Mouse (Mus musculus) liver, embryonic 12.5 days (tissue): ENCODE results near the gene Igf2bp3. TPM values are rescaled to one million over a fixed set of nuclear protein-coding genes. Genes with fewer than 3 reads are reported as not detected.
A peak's percentile ranks its signal among the peaks of the same experiment; 100 is the strongest.
"Not testable (repeated sequence)": the region's sequence is repeated elsewhere in the genome, so short reads cannot be mapped to it uniquely, and the experiment has no call there.

ENCODE experiments used
- ATAC-seq: fragments of 200-750 bp; cut with Nextera tagmentation; 2 replicates; pipeline ENCODE4 v1.8.0; 2017; ENCODE audit warnings: moderate number of reproducible peaks, mild to moderate bottlenecking, moderate library complexity
- H3K27ac ChIP-seq: fragments of 300-500 bp; sonication (generic); 2 replicates; pipeline ENCODE4 v1.5.1; 2016; ENCODE audit warnings: mild to moderate bottlenecking
- H3K27me3 ChIP-seq: fragments of 300-500 bp; sonication (generic); replicated peaks from 2 replicates; pipeline ENCODE4 v1.6.1; 2016; ENCODE audit warnings: mild to moderate bottlenecking, moderate library complexity
- H3K36me3 ChIP-seq: fragments of 300-500 bp; sonication (generic); 2 replicates; pipeline ENCODE4 v1.6.1; 2016; ENCODE audit warnings: mild to moderate bottlenecking, moderate library complexity
- H3K4me1 ChIP-seq: fragments of 300-500 bp; sonication (generic); 2 replicates; pipeline ENCODE4 v1.6.1; 2016
- H3K4me2 ChIP-seq: fragments of 300-500 bp; sonication (generic); 2 replicates; pipeline ENCODE4 v1.6.1; 2016; ENCODE audit warnings: mild to moderate bottlenecking, moderate library complexity
- H3K4me3 ChIP-seq: fragments of 300-500 bp; sonication (generic); 2 replicates; pipeline ENCODE4 v1.5.1; 2016; ENCODE audit warnings: mild to moderate bottlenecking, moderate library complexity
- H3K9ac ChIP-seq: fragments of 300-500 bp; sonication (generic); 2 replicates; pipeline ENCODE4 v1.6.1; 2016; ENCODE audit warnings: mild to moderate bottlenecking, moderate library complexity
- H3K9me3 ChIP-seq: fragments of 300-500 bp; sonication (generic); replicated peaks from 2 replicates; pipeline ENCODE4 v1.6.1; 2016; ENCODE audit warnings: mild to moderate bottlenecking, moderate library complexity
- WGBS: fragments of 180-500 bp; shearing (Covaris S2); methylation state at CpG from one replicate; pipeline ENCODE4 v1.1.7; 2016; ENCODE audit not compliant: insufficient replicate concordance; 5-methylcytosine and 5-hydroxymethylcytosine counted together
- polyA plus RNA-seq: library from polyadenylated mRNA; unstranded; fragments of >200 nt; fragmentation: Nextera tagmentation; extraction: Ambion mirVana; gene quantifications from 2 replicates; pipeline ENCODE4 v1.2.1, GENCODE M21; 2016

Igf2bp3 gene
- polyA plus RNA-seq = 32.0 and 33.7 TPM in 2 replicates

DNA sequence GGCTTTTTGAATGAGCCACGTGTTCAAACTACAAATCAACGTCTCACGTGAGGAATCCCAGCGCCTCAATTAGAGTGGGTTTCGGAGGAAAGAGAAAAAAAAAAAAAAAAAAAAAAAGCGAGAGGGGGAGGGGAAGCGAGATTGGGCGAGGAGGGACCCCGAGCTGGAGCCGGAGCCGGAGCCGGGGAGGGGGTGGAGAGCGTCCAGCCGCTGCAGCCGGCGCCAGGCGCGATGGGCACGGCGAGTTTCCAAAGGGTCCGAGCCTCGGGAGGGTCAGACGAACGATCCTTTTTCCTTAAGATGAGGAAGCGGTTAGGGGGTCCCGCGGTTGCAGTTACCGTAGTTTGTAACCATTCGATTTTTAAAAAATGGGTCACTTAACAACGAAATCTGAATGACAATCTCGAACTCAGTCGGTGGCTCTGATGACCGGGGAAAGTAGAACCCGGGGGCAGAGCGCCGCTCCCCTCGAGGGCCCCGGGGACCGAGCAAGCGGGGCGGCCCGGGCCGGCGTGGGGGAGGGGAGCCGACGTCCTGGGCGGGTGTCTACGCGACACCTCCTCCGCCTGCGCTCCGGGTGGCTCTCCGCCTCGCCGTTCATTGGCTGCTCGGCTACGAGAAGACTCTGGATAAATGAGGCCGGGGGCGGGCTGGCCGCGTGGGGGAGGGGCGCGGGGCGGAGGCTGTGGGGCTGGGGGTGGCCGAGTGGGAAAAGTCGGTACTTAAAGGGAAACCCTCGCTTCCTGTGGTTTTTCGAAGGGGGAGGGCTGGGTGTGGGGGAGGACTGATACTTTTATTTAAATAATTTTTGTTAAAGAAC is at the start of gene Igf2bp3:
TSS of gene Igf2bp3 (minus strand) at position 30 of the 820 bp plus-strand sequence.
- no peaks in the 10 kb centered on the region for H3K27me3 ChIP-seq
- H3K9me3 ChIP-seq = no peaks in the 10 kb centered on the region
- H3K4me3 ChIP-seq = peak within 1 kb of the TSS; percentile 75
- peak; percentile 73 for ATAC-seq
- under 1% methylated on average over 66 of the region's 68 CpGs for WGBS
- peak within 1 kb of the TSS; percentile 93 for H3K4me2 ChIP-seq
- 0 out of 2 replicates have a peak, but pooled peaks cover 2% of the 10 kb centered on the region for H3K36me3 ChIP-seq
- H3K4me1 ChIP-seq = peaks cover 42% of the 10 kb centered on the region
- peak within 1 kb of the TSS; percentile 90 for H3K9ac ChIP-seq
- H3K27ac ChIP-seq = peak within 1 kb of the TSS; percentile 97

DNA sequence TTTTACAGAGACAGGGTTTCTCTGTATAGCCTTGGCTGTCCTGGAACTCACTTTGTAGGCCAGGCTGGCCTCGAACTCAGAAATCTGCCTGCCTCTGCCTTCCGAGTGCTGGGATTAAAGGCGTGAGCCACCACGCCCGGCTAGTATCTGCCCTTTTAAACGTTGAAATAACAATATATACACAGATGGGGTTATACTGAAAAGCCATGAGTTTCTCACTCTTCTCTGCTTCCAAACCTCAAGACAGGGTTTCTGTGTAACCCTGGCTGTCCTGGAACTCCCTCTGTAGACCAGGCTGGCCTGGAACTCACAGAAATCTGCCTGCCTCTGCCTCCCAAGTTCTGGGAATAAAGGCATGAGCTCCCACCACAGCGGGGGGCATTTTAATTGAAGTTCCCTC is 49.7 kb upstream of the Igf2bp3 start:
- not testable (repeated sequence) for H3K27me3 ChIP-seq, H3K36me3 ChIP-seq, ATAC-seq, H3K9me3 ChIP-seq
- Histone ChIP-seq H3K27ac (peak overlapping the region; percentile 96), H3K4me1 (peaks cover 33% of the 10 kb centered on the region), H3K4me2 (peak overlapping the region; percentile 75), H3K9ac (peak overlapping the region; percentile 98), H3K4me3 (peak overlapping the region; percentile 99)
- WGBS = 64% methylated on average over 7 of the region's 7 CpGs

DNA sequence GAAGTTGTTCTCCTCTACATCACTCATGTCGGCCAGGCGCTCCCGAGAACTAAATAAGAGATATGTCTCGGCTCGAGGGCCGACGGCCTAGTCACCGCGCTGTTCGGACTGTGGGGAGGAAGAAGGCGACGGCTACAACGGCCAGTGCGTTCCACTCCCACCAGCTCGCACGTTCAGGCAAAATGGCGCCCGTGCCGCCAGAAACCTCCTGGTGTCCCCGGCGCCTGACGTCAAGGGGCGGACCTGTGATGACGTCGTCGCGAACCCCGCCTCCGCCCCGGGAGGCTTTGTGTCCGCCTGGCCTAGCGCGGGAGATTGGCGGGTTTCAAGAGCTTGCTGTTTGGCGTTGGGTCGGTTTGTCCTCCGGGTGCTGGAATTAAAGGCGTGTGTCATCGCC is 49.1 kb upstream of the Igf2bp3 start, which contains the start of gene Tra2a:
TSS of gene Tra2a (minus strand) at position 187 of the 397 bp plus-strand sequence.
- WGBS = under 1% methylated on average over 39 of the region's 39 CpGs
- peak; percentile 95 for ATAC-seq
- Histone ChIP-seq H3K9me3 (no peaks in the 10 kb centered on the region), H3K36me3 (peaks cover 13% of the 10 kb centered on the region), H3K27ac (peak within 1 kb of the TSS; percentile 96), H3K27me3 (no peaks in the 10 kb centered on the region), H3K4me3 (peak within 1 kb of the TSS; percentile 99), H3K4me2 (peak within 1 kb of the TSS; percentile 75), H3K4me1 (peaks cover 38% of the 10 kb centered on the region), H3K9ac (peak within 1 kb of the TSS; percentile 98)

DNA sequence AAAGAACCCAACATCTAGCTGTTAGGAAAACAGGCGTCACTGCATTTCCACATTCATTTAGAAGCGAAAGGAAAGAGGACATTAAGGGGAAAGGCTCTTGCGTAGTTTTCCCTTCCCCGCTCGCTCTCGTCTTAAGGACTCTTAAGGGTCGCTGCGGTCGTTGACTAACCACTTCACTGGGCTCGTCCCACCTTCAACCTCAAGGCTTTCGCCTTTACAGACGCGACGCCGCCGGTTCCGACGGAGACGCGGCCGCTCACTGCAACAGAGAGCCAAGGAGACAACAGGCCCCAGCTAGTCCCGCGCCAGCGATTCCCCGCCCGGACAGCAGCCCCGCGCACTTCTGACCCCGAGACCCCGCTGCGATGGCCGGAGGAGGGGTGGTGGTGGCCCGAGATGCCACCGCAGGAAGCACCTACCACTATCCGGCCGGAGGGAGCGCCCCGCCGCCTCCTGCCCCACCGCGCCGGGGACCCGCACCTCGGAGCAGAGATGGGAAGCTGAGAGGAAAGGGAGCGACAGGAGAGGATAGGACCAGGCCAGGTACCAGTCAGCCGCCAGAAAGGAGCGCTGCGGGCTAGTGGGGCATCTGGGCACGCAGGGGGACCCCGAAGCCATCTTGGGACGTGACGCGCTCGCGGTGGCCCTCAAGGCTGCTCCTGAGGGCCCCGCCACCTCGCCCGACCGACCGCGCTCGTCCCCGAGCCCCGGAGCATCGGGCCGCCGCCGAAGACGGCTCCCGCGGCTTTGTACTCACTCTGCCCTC is 48.5 kb upstream of the Igf2bp3 start:
- Histone ChIP-seq H3K4me3 (peak overlapping the region; percentile 99), H3K36me3 (peaks cover 16% of the 10 kb centered on the region), H3K9ac (peak overlapping the region; percentile 98), H3K27me3 (no peaks in the 10 kb centered on the region), H3K4me1 (peaks cover 42% of the 10 kb centered on the region), H3K4me2 (peak overlapping the region; percentile 75), H3K27ac (peak overlapping the region; percentile 96), H3K9me3 (no peaks in the 10 kb centered on the region)
- peak; percentile 78 for ATAC-seq
- under 1% methylated on average over 71 of the region's 71 CpGs for WGBS

DNA sequence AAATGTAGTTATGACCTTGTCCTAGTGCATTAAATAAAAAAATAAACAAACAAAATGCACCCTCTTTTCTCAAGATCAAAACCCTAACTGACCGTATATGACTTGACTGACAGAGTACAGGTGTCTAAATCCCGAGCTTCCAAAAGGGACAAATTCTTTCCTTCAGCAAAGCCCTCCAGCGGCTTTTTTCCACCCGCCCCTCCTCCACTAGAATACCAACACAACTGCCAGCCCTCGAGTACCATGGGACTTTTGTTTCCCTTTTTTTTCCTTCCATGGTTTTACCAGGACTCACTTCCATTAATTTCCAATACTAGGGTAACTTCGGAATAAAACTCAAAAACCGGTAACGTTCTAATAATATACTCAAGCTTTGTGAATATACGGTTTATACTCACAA is 47.7 kb upstream of the Igf2bp3 start:
- WGBS = under 1% methylated on average over 9 of the region's 9 CpGs
- H3K9ac ChIP-seq = peak overlapping the region; percentile 98

GRCm38 (mm10) chr6:49259711-49260110 is 45.0 kb upstream of the Igf2bp3 start:
- WGBS = 65% methylated on average over 5 of the region's 5 CpGs
- H3K4me1 ChIP-seq = peaks cover 54% of the 10 kb centered on the region
- peaks cover 19% of the 10 kb centered on the region for H3K36me3 ChIP-seq
- no peak for ATAC-seq
- H3K27me3 ChIP-seq = no peaks in the 10 kb centered on the region
- peak overlapping the region; percentile 75; the same call in 1 of the 2 replicates for H3K4me2 ChIP-seq
- H3K9me3 ChIP-seq = no peaks in the 10 kb centered on the region
- no peak overlapping the region for H3K9ac ChIP-seq
- no peak overlapping the region for H3K27ac ChIP-seq
- no peak overlapping the region for H3K4me3 ChIP-seq

More for the DNA sequence above, 47.7 kb upstream of the Igf2bp3 start:
- H3K4me1 ChIP-seq = peaks cover 51% of the 10 kb centered on the region
- peak overlapping the region; percentile 99 for H3K4me3 ChIP-seq
- no peaks in the 10 kb centered on the region for H3K9me3 ChIP-seq
- peaks cover 19% of the 10 kb centered on the region for H3K36me3 ChIP-seq
- H3K27ac ChIP-seq = no peak overlapping the region
- no peaks in the 10 kb centered on the region for H3K27me3 ChIP-seq
- no peak for ATAC-seq
- H3K4me2 ChIP-seq = peak overlapping the region; percentile 75

GRCm38 (mm10) chr6:49257880-49258279 is 43.1 kb upstream of the Igf2bp3 start:
- no peak overlapping the region for H3K4me3 ChIP-seq
- H3K4me2 ChIP-seq = no peak overlapping the region
- peaks cover 48% of the 10 kb centered on the region for H3K4me1 ChIP-seq
- H3K27me3 ChIP-seq = no peaks in the 10 kb centered on the region
- H3K9me3 ChIP-seq = no peaks in the 10 kb centered on the region
- no peak overlapping the region for H3K27ac ChIP-seq
- ATAC-seq = no peak
- H3K36me3 ChIP-seq = peaks cover 19% of the 10 kb centered on the region
- WGBS = 84% methylated on average over 2 of the region's 2 CpGs
- no peak overlapping the region for H3K9ac ChIP-seq

DNA sequence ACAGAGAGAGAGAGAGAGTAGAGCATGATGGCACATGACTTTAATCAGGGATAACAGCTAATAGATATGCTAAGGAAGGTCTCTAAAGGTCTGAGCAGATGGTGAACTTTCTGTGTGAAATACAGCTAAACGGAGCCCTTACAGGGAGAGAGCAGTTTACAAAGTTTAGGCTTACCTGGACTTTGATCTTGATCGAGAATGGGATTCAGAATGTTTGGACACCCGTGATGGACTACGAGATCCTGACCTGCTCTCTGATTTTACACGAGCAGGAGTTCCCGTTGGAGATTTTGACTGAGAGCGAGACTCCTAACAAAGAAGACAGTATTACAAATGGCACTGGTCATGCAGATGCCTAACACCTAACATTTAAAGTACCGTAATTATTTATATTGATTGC is 37.5 kb upstream of the Igf2bp3 start:
- H3K27me3 ChIP-seq = no peaks in the 10 kb centered on the region
- no peak overlapping the region for H3K9ac ChIP-seq
- H3K36me3 ChIP-seq = peaks cover 50% of the 10 kb centered on the region
- no peak overlapping the region for H3K4me2 ChIP-seq
- H3K4me1 ChIP-seq = peaks cover 3% of the 10 kb centered on the region; the same call in 1 of the 2 replicates
- no peaks in the 10 kb centered on the region for H3K9me3 ChIP-seq
- 89% methylated on average over 8 of the region's 8 CpGs for WGBS
- ATAC-seq = no peak
- H3K4me3 ChIP-seq = no peak overlapping the region
- H3K27ac ChIP-seq = no peak overlapping the region

GRCm38 (mm10) chr6:49251199-49251598 is 36.4 kb upstream of the Igf2bp3 start:
- peaks cover 60% of the 10 kb centered on the region for H3K36me3 ChIP-seq
- 97% methylated on average over 2 of the region's 2 CpGs for WGBS

GRCm38 (mm10) chr6:49247246-49247645 is 32.5 kb upstream of the Igf2bp3 start:
- WGBS = 51% methylated on average over 2 of the region's 2 CpGs
- Histone ChIP-seq H3K36me3 (peaks cover 92% of the 10 kb centered on the region), H3K9ac (no peak overlapping the region), H3K4me1 (no peaks in the 10 kb centered on the region), H3K4me3 (no peak overlapping the region), H3K4me2 (no peak overlapping the region), H3K27ac (no peak overlapping the region), H3K9me3 (no peaks in the 10 kb centered on the region), H3K27me3 (no peaks in the 10 kb centered on the region)
- ATAC-seq = no peak

More at GRCm38 (mm10) chr6:49251199-49251598, 36.4 kb upstream of the Igf2bp3 start:
- Histone ChIP-seq H3K9ac (no peak overlapping the region), H3K4me3 (no peak overlapping the region), H3K27me3 (no peaks in the 10 kb centered on the region), H3K4me1 (peaks cover 3% of the 10 kb centered on the region; the same call in 1 of the 2 replicates), H3K4me2 (no peak overlapping the region), H3K9me3 (no peaks in the 10 kb centered on the region), H3K27ac (no peak overlapping the region)
- ATAC-seq = no peak

DNA sequence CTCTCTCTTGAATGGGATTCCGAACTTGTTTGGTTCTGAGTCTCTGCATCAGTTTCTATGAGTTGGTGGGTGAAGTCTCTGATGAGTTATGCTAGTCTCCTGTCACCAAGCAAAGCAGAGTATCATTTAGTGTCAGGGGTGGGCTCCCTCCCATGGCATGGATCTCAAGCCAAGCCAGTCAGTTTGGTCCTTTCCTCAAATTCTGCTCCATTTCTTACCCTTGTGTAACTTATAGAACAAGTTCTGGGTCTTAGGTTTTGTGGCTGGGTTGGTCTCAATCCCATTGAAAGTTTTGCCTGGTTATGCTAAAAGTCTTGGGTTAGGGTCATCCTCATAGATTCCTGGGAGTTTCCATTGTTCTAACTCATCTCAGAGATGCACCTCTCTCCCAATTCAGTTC is 27.6 kb upstream of the Igf2bp3 start:
- WGBS = 82% methylated on average over 1 of the region's 1 CpGs
- Histone ChIP-seq H3K9ac (no peak overlapping the region), H3K27me3 (no peaks in the 10 kb centered on the region), H3K4me1 (no peaks in the 10 kb centered on the region), H3K36me3 (peaks cover 54% of the 10 kb centered on the region), H3K4me2 (no peak overlapping the region), H3K4me3 (no peak overlapping the region), H3K9me3 (no peaks in the 10 kb centered on the region), H3K27ac (no peak overlapping the region)
- ATAC-seq = no peak

GRCm38 (mm10) chr6:49241562-49241961 is 26.8 kb upstream of the Igf2bp3 start:
- no peaks in the 10 kb centered on the region for H3K27me3 ChIP-seq
- H3K4me3 ChIP-seq = no peak overlapping the region
- H3K36me3 ChIP-seq = peaks cover 46% of the 10 kb centered on the region
- no peak overlapping the region for H3K27ac ChIP-seq
- no peak overlapping the region for H3K9ac ChIP-seq
- H3K4me1 ChIP-seq = no peaks in the 10 kb centered on the region
- ATAC-seq = no peak
- H3K9me3 ChIP-seq = no peaks in the 10 kb centered on the region
- WGBS = 82% methylated on average over 1 of the region's 1 CpGs
- H3K4me2 ChIP-seq = no peak overlapping the region
